Mouse (Mus musculus): ENCODE data around the gene Il1r1. TPM values are rescaled to one million over a fixed set of nuclear protein-coding genes. Genes with fewer than 3 reads are reported as not detected.

Il1r1 gene
- polyA plus RNA-seq, 1 experiment = 1.9 TPM

GRCm38 (mm10) chr1:40230336-40230735 is 5.5 kb downstream of the Il1r1 start:
- H3K36me3 ChIP-seq (ENCODE audit: control insufficient read depth, insufficient read depth, low read length) = no peaks in the 10 kb centered on the region
- no peak overlapping the region for H3K27ac ChIP-seq (ENCODE audit: control insufficient read depth, insufficient read depth, low read depth, low read length)
- TF ChIP-seq CTCF (IDR thresholded peaks at IDR 0.05; ENCODE audit: control insufficient read depth, insufficient read depth, insufficient replicate concordance, low read depth, low read length) (no peak), POLR2A (IDR thresholded peaks at IDR 0.05; ENCODE audit: control insufficient read depth, low read depth, low read length) (no peak)
- no peaks in the 10 kb centered on the region for H3K27me3 ChIP-seq (ENCODE audit: control insufficient read depth, insufficient read depth, low read length)
- no peaks in the 10 kb centered on the region for H3K4me1 ChIP-seq (ENCODE audit: control insufficient read depth, insufficient read depth, low read length)
- H3K4me3 ChIP-seq (ENCODE audit: control insufficient read depth, low read depth, low read length) = no peak overlapping the region

GRCm38 (mm10) chr1:40231116-40231515 is 6.2 kb downstream of the Il1r1 start:
- TF ChIP-seq POLR2A (IDR thresholded peaks at IDR 0.05; ENCODE audit: control insufficient read depth, low read depth, low read length) (no peak), CTCF (IDR thresholded peaks at IDR 0.05; ENCODE audit: control insufficient read depth, insufficient read depth, insufficient replicate concordance, low read depth, low read length) (no peak)
- H3K27me3 ChIP-seq (ENCODE audit: control insufficient read depth, insufficient read depth, low read length) = no peaks in the 10 kb centered on the region
- H3K4me1 ChIP-seq (ENCODE audit: control insufficient read depth, insufficient read depth, low read length) = no peaks in the 10 kb centered on the region
- no peaks in the 10 kb centered on the region for H3K36me3 ChIP-seq (ENCODE audit: control insufficient read depth, insufficient read depth, low read length)
- H3K27ac ChIP-seq (ENCODE audit: control insufficient read depth, insufficient read depth, low read depth, low read length) = no peak overlapping the region
- H3K4me3 ChIP-seq (ENCODE audit: control insufficient read depth, low read depth, low read length) = no peak overlapping the region

GRCm38 (mm10) chr1:40233217-40233616 is 8.3 kb downstream of the Il1r1 start:
- H3K36me3 ChIP-seq (ENCODE audit: control insufficient read depth, insufficient read depth, low read length) = no peaks in the 10 kb centered on the region
- H3K27ac ChIP-seq (ENCODE audit: control insufficient read depth, insufficient read depth, low read depth, low read length) = no peak overlapping the region
- TF ChIP-seq CTCF (IDR thresholded peaks at IDR 0.05; ENCODE audit: control insufficient read depth, insufficient read depth, insufficient replicate concordance, low read depth, low read length) (no peak), POLR2A (IDR thresholded peaks at IDR 0.05; ENCODE audit: control insufficient read depth, low read depth, low read length) (no peak)
- no peaks in the 10 kb centered on the region for H3K27me3 ChIP-seq (ENCODE audit: control insufficient read depth, insufficient read depth, low read length)
- H3K4me1 ChIP-seq (ENCODE audit: control insufficient read depth, insufficient read depth, low read length) = no peaks in the 10 kb centered on the region
- H3K4me3 ChIP-seq (ENCODE audit: control insufficient read depth, low read depth, low read length) = no peak overlapping the region

GRCm38 (mm10) chr1:40233621-40234020 is 8.7 kb downstream of the Il1r1 start:
- Histone ChIP-seq H3K4me1 (ENCODE audit: control insufficient read depth, insufficient read depth, low read length) (no peaks in the 10 kb centered on the region), H3K4me3 (ENCODE audit: control insufficient read depth, low read depth, low read length) (no peak overlapping the region), H3K27ac (ENCODE audit: control insufficient read depth, insufficient read depth, low read depth, low read length) (no peak overlapping the region), H3K36me3 (ENCODE audit: control insufficient read depth, insufficient read depth, low read length) (no peaks in the 10 kb centered on the region), H3K27me3 (ENCODE audit: control insufficient read depth, insufficient read depth, low read length) (no peaks in the 10 kb centered on the region)
- no peak for TF ChIP-seq POLR2A (IDR thresholded peaks at IDR 0.05; ENCODE audit: control insufficient read depth, low read depth, low read length)
- no peak for TF ChIP-seq CTCF (IDR thresholded peaks at IDR 0.05; ENCODE audit: control insufficient read depth, insufficient read depth, insufficient replicate concordance, low read depth, low read length)

- no peaks in the 10 kb centered on the region for H3K27me3 ChIP-seq (ENCODE audit: control insufficient read depth, insufficient read depth, low read length)
- no peak overlapping the region for H3K27ac ChIP-seq (ENCODE audit: control insufficient read depth, insufficient read depth, low read depth, low read length)
Observed at GRCm38 (mm10) chr1:40235597-40236249, 10.8 kb downstream of the Il1r1 start.

GRCm38 (mm10) chr1:40236694-40237093 is 11.8 kb downstream of the Il1r1 start:
- H3K27me3 ChIP-seq (ENCODE audit: control insufficient read depth, insufficient read depth, low read length) = no peaks in the 10 kb centered on the region
- no peak overlapping the region for H3K27ac ChIP-seq (ENCODE audit: control insufficient read depth, insufficient read depth, low read depth, low read length)
- no peak for TF ChIP-seq CTCF (IDR thresholded peaks at IDR 0.05; ENCODE audit: control insufficient read depth, insufficient read depth, insufficient replicate concordance, low read depth, low read length)
- TF ChIP-seq POLR2A (IDR thresholded peaks at IDR 0.05; ENCODE audit: control insufficient read depth, low read depth, low read length) = no peak
- H3K36me3 ChIP-seq (ENCODE audit: control insufficient read depth, insufficient read depth, low read length) = no peaks in the 10 kb centered on the region
- H3K4me3 ChIP-seq (ENCODE audit: control insufficient read depth, low read depth, low read length) = no peak overlapping the region
- H3K4me1 ChIP-seq (ENCODE audit: control insufficient read depth, insufficient read depth, low read length) = no peaks in the 10 kb centered on the region

More at GRCm38 (mm10) chr1:40235597-40236249, 10.8 kb downstream of the Il1r1 start:
- no peak for TF ChIP-seq POLR2A (IDR thresholded peaks at IDR 0.05; ENCODE audit: control insufficient read depth, low read depth, low read length)
- no peak for TF ChIP-seq CTCF (IDR thresholded peaks at IDR 0.05; ENCODE audit: control insufficient read depth, insufficient read depth, insufficient replicate concordance, low read depth, low read length)
- Histone ChIP-seq H3K4me3 (ENCODE audit: control insufficient read depth, low read depth, low read length) (no peak overlapping the region), H3K36me3 (ENCODE audit: control insufficient read depth, insufficient read depth, low read length) (no peaks in the 10 kb centered on the region), H3K4me1 (ENCODE audit: control insufficient read depth, insufficient read depth, low read length) (no peaks in the 10 kb centered on the region)

- H3K4me3 ChIP-seq (ENCODE audit: control insufficient read depth, low read depth, low read length) = no peak overlapping the region
- no peak overlapping the region for H3K27ac ChIP-seq (ENCODE audit: control insufficient read depth, insufficient read depth, low read depth, low read length)
- TF ChIP-seq POLR2A (IDR thresholded peaks at IDR 0.05; ENCODE audit: control insufficient read depth, low read depth, low read length) (no peak), CTCF (IDR thresholded peaks at IDR 0.05; ENCODE audit: control insufficient read depth, insufficient read depth, insufficient replicate concordance, low read depth, low read length) (no peak)
- no peaks in the 10 kb centered on the region for H3K4me1 ChIP-seq (ENCODE audit: control insufficient read depth, insufficient read depth, low read length)
- H3K27me3 ChIP-seq (ENCODE audit: control insufficient read depth, insufficient read depth, low read length) = no peaks in the 10 kb centered on the region
- no peaks in the 10 kb centered on the region for H3K36me3 ChIP-seq (ENCODE audit: control insufficient read depth, insufficient read depth, low read length)
Observed at GRCm38 (mm10) chr1:40237094-40237493, 12.2 kb downstream of the Il1r1 start.
